Mouse (Mus musculus) heart, adult 2 months (tissue): ENCODE data around the gene Ipmk.

Experiments used
- CTCF ChIP-seq: fragments of 200-600 bp; IDR thresholded peaks from 2 replicates; pipeline ENCODE4 v1.8.1; 2022; ENCODE audit warnings: antibody characterized with exemption, mild to moderate bottlenecking, moderate library complexity
- EP300 ChIP-seq: fragments of 200-500 bp; IDR thresholded peaks from 2 replicates; pipeline ENCODE4 v1.6.1; 2011; ENCODE audit warnings: low read depth, low read length, control low read depth; ENCODE audit not compliant: insufficient read depth

- no peak for TF ChIP-seq CTCF
- TF ChIP-seq EP300: no peak
Observed at GRCm38 (mm10) chr10:71326123-71326522, 21.4 kb upstream of the Ipmk start.
